8 mouse cellular contexts compared by ENCODE assay signal in genomic region chr3:127790234-127791055, GRCm38 (mm10). TPM values are rescaled to one million over a fixed set of nuclear protein-coding genes. Genes with fewer than 3 reads are reported as not detected.
DNase-seq lines count a peak whose midpoint lies in the region; ATAC-seq lines count a peak whose summit lies in the region.

No protein-coding gene starts in this region.

- H3K4me3 ChIP-seq in embryonic facial prominence, embryonic 14.5 days (ENCODE audit: low read depth, low read length), result peak overlapping the region; percentile 53
- H3K4me3 ChIP-seq in megakaryocyte, embryonic 14.5 days (replicated peaks), result peak overlapping the region; percentile 95

- intact Hi-C loops in heart, postnatal 10 days (cut with DNase I), result no loop called here

- peaks cover 32% of the 10 kb centered on the region for H3K27me3 ChIP-seq in embryonic facial prominence, embryonic 14.5 days (replicated peaks; ENCODE audit: control insufficient read depth, insufficient read depth, low read length)
- H3K27me3 ChIP-seq in megakaryocyte, embryonic 14.5 days (replicated peaks), result no peaks in the 10 kb centered on the region

- peak; percentile 15 for DNase-seq in cerebellum, adult 11 months
- peak; percentile 44 for DNase-seq in adrenal gland, postnatal 10 days
- peak; percentile 60 for DNase-seq in embryonic facial prominence, embryonic 14.5 days (ENCODE audit: low spot score)
- peak; percentile 45 to 56 for DNase-seq in heart, postnatal 10 days
- peak; percentile 45 to 63 for DNase-seq in kidney, postnatal 36 days
- DNase-seq in spleen, postnatal 14 days (ENCODE audit: low spot score in 2 of 2), result peak; percentile 21 to 45

- peaks cover 12% of the 10 kb centered on the region for H3K4me1 ChIP-seq in embryonic facial prominence, embryonic 14.5 days (ENCODE audit: control insufficient read depth, insufficient read depth, low read length)
- peaks cover 60% of the 10 kb centered on the region for H3K4me1 ChIP-seq in megakaryocyte, embryonic 14.5 days

- no peaks in the 10 kb centered on the region for H3K36me3 ChIP-seq in embryonic facial prominence, embryonic 14.5 days (ENCODE audit: control insufficient read depth, insufficient read depth, low read length)
- peaks cover 36% of the 10 kb centered on the region for H3K36me3 ChIP-seq in megakaryocyte, embryonic 14.5 days (replicated peaks; ENCODE audit: low read length)

- peak overlapping the region; percentile 94 for H3K4me2 ChIP-seq in embryonic facial prominence, embryonic 14.5 days (ENCODE audit: low read depth, low read length)

- H3K27ac ChIP-seq in embryonic facial prominence, embryonic 14.5 days (replicated peaks; ENCODE audit: low read depth, low read length), result 0 out of 2 replicates have a peak overlapping the region, but pooled peaks have one; percentile 13

- H3K9me3 ChIP-seq in embryonic facial prominence, embryonic 14.5 days (ENCODE audit: control insufficient read depth, low read length), result no peaks in the 10 kb centered on the region
- peaks cover 7% of the 10 kb centered on the region for H3K9me3 ChIP-seq in megakaryocyte, embryonic 14.5 days

- under 1% methylated on average over 36 of the region's 36 CpGs for WGBS in embryonic facial prominence, embryonic 14.5 days

- peak overlapping the region; percentile 64 for H3K9ac ChIP-seq in embryonic facial prominence, embryonic 14.5 days (ENCODE audit: low read depth, low read length)

- ATAC-seq in cerebellum, adult (ENCODE audit: insufficient number of reproducible peaks, low FRiP score, low TSS enrichment), result no peak
- peak; percentile 63 for ATAC-seq in embryonic facial prominence, embryonic 14.5 days (ENCODE audit: low read depth)

RNA-seq across cellular contexts. Expression of gene Tifa, which starts 0.8 kb away (rescaled TPM):
- 1 to 10 TPM; 3.9 to 5.1 TPM for total RNA-seq in adrenal gland, postnatal 10 days (2021)
- 4.2 and 5.6 TPM in 2 replicates for polyA plus RNA-seq in embryonic facial prominence, embryonic 14.5 days (2014; fragmentation: Nextera tagmentation; extraction: Ambion mirVana)
- total RNA-seq in heart, postnatal 10 days (2021), result 1 to 10 TPM; 3.1 to 3.5 TPM
- polyA plus RNA-seq in megakaryocyte, embryonic 14.5 days (2012; ENCODE audit: insufficient read depth, low replicate concordance), result 131 and 222 TPM in 2 replicates

RNA-seq across cellular contexts. Expression of gene Alpk1, which starts 10.1 kb away (rescaled TPM):
- total RNA-seq in adrenal gland, postnatal 10 days (2021), result 1 to 10 TPM; 6.7 to 7.0 TPM
- 1.2 and 1.3 TPM in 2 replicates for polyA plus RNA-seq in embryonic facial prominence, embryonic 14.5 days (2014; fragmentation: Nextera tagmentation; extraction: Ambion mirVana)
- 1 to 10 TPM; 5.1 to 5.5 TPM for total RNA-seq in heart, postnatal 10 days (2021)
- 0.25 TPM in 1 of 2 replicates, not detected in the other for polyA plus RNA-seq in megakaryocyte, embryonic 14.5 days (2012; ENCODE audit: insufficient read depth, low replicate concordance)

RNA-seq across cellular contexts. Expression of gene Ap1ar, which starts 46.9 kb away (rescaled TPM):
- 10 to 100 TPM; 25.9 to 30.3 TPM for total RNA-seq in adrenal gland, postnatal 10 days (2021)
- 36.2 and 40.9 TPM in 2 replicates for polyA plus RNA-seq in embryonic facial prominence, embryonic 14.5 days (2014; fragmentation: Nextera tagmentation; extraction: Ambion mirVana)
- total RNA-seq in heart, postnatal 10 days (2021), result 10 to 100 TPM; 18.1 to 18.9 TPM
- polyA plus RNA-seq in megakaryocyte, embryonic 14.5 days (2012; ENCODE audit: insufficient read depth, low replicate concordance), result 2.3 and 27.8 TPM in 2 replicates
